Mouse (Mus musculus): ENCODE measurements around the gene Gm20903. TPM values are rescaled to one million over a fixed set of nuclear protein-coding genes. Genes with fewer than 3 reads are reported as not detected.
"Not testable (repeated sequence)": the region's sequence is repeated elsewhere in the genome, so short reads cannot be mapped to it uniquely, and the experiment has no call there.

Gm20903 gene
- not detected in 2 replicates for polyA plus RNA-seq (2016; fragmentation: Nextera tagmentation; extraction: Ambion mirVana)

GRCm38 (mm10) chrY:73669015-73669414 is at the start of gene Gm20903:
TSS of gene Gm20903 (plus strand) at chrY:73669315.
- not testable (repeated sequence) for H3K4me2 ChIP-seq; H3K9me3 ChIP-seq (replicated peaks); H3K9ac ChIP-seq; H3K4me1 ChIP-seq (replicated peaks); H3K27me3 ChIP-seq (replicated peaks); H3K27ac ChIP-seq (ENCODE audit: poor library complexity, severe bottlenecking); H3K36me3 ChIP-seq; ATAC-seq (ENCODE audit: insufficient number of reproducible peaks, low FRiP score); H3K4me3 ChIP-seq
- no CpG with 5 or more reads among the region's 6 CpGs for WGBS

All from heart, embryonic 12.5 days (tissue).